Mouse (Mus musculus): ENCODE data around the gene 1700061G19Rik. TPM values are rescaled to one million over a fixed set of nuclear protein-coding genes. Genes with fewer than 3 reads are reported as not detected.

Gene 1700061G19Rik
- 0.09 and 0.19 TPM in 2 replicates for polyA plus RNA-seq (2012; rRNA removed; ENCODE audit: low replicate concordance)

GRCm38 (mm10) chr17:56874936-56875651 lies at the start of gene 1700061G19Rik:
Gene 1700061G19Rik, plus strand, starts transcription at chr17:56875477.

GRCm38 (mm10) chr17:56830411-56831110 lies 44.7 kb upstream of the 1700061G19Rik start, which contains the start of gene Rfx2:
Gene Rfx2, minus strand, starts transcription at chr17:56831013.

GRCm38 (mm10) chr17:56874237-56874636 lies 1.0 kb upstream of the 1700061G19Rik start, which contains the start of gene Acsbg2:
Gene Acsbg2, minus strand, starts transcription at chr17:56874447.

GRCm38 (mm10) chr17:56935363-56936131 lies 60.3 kb downstream of the 1700061G19Rik start, which contains the start of gene Mllt1:
Gene Mllt1, minus strand, starts transcription at chr17:56935415.

Other genes starting within 250 kb of the 1700061G19Rik start
- 89.6 and 94.0 TPM in 2 replicates for gene Lonp1, start 248.6 kb upstream of the 1700061G19Rik start, polyA plus RNA-seq (2012; rRNA removed; ENCODE audit: low replicate concordance)
- gene Catsperd, start 247.3 kb upstream of the 1700061G19Rik start, polyA plus RNA-seq (2012; rRNA removed; ENCODE audit: low replicate concordance) = 0.10 and 0.91 TPM in 2 replicates
- gene Ranbp3, start 202.2 kb upstream of the 1700061G19Rik start, polyA plus RNA-seq (2012; rRNA removed; ENCODE audit: low replicate concordance) = 65.2 and 115 TPM in 2 replicates
- 611 and 638 TPM in 2 replicates for gene Ndufa11, start 157.7 kb upstream of the 1700061G19Rik start, polyA plus RNA-seq (2012; rRNA removed; ENCODE audit: low replicate concordance)
- 26.0 and 39.8 TPM in 2 replicates for gene Vmac, start 157.5 kb upstream of the 1700061G19Rik start, polyA plus RNA-seq (2012; rRNA removed; ENCODE audit: low replicate concordance)
- 2.3 and 32.0 TPM in 2 replicates for gene Nrtn, start 117.9 kb upstream of the 1700061G19Rik start, polyA plus RNA-seq (2012; rRNA removed; ENCODE audit: low replicate concordance)
- gene Dus3l, start 110.7 kb upstream of the 1700061G19Rik start, polyA plus RNA-seq (2012; rRNA removed; ENCODE audit: low replicate concordance) = 49.9 and 90.2 TPM in 2 replicates
- gene Prr22, start 105.2 kb upstream of the 1700061G19Rik start, polyA plus RNA-seq (2012; rRNA removed; ENCODE audit: low replicate concordance) = 0.83 and 2.1 TPM in 2 replicates
- gene Rfx2, start 44.5 kb upstream of the 1700061G19Rik start, polyA plus RNA-seq (2012; rRNA removed; ENCODE audit: low replicate concordance) = 13.1 and 38.2 TPM in 2 replicates
- gene Acsbg2, start 1.0 kb upstream of the 1700061G19Rik start, polyA plus RNA-seq (2012; rRNA removed; ENCODE audit: low replicate concordance) = not detected in 2 replicates
- 39.4 and 72.8 TPM in 2 replicates for gene Mllt1, start 59.9 kb downstream of the 1700061G19Rik start, polyA plus RNA-seq (2012; rRNA removed; ENCODE audit: low replicate concordance)
- 0.09 TPM in 1 of 2 replicates, not detected in the other for gene Acer1, start 106.6 kb downstream of the 1700061G19Rik start, polyA plus RNA-seq (2012; rRNA removed; ENCODE audit: low replicate concordance)
- 192 and 198 TPM in 2 replicates for gene Clpp, start 114.8 kb downstream of the 1700061G19Rik start, polyA plus RNA-seq (2012; rRNA removed; ENCODE audit: low replicate concordance)
- 27.3 and 34.3 TPM in 2 replicates for gene Alkbh7, start 121.9 kb downstream of the 1700061G19Rik start, polyA plus RNA-seq (2012; rRNA removed; ENCODE audit: low replicate concordance)
- gene Pspn, start 124.5 kb downstream of the 1700061G19Rik start, polyA plus RNA-seq (2012; rRNA removed; ENCODE audit: low replicate concordance) = not detected in 2 replicates
- gene Gtf2f1, start 135.8 kb downstream of the 1700061G19Rik start, polyA plus RNA-seq (2012; rRNA removed; ENCODE audit: low replicate concordance) = 22.9 and 36.9 TPM in 2 replicates
- gene Gm17949, start 136.0 kb downstream of the 1700061G19Rik start, polyA plus RNA-seq (2012; rRNA removed; ENCODE audit: low replicate concordance) = 0.19 TPM in 1 of 2 replicates, not detected in the other
- 47.4 and 97.3 TPM in 2 replicates for gene Khsrp, start 156.0 kb downstream of the 1700061G19Rik start, polyA plus RNA-seq (2012; rRNA removed; ENCODE audit: low replicate concordance)
- 0.45 TPM in 1 of 2 replicates, not detected in the other for gene Slc25a41, start 166.2 kb downstream of the 1700061G19Rik start, polyA plus RNA-seq (2012; rRNA removed; ENCODE audit: low replicate concordance)
- 0.86 and 20.5 TPM in 2 replicates for gene Crb3, start 183.6 kb downstream of the 1700061G19Rik start, polyA plus RNA-seq (2012; rRNA removed; ENCODE audit: low replicate concordance)
- gene Slc25a23, start 184.4 kb downstream of the 1700061G19Rik start, polyA plus RNA-seq (2012; rRNA removed; ENCODE audit: low replicate concordance) = 95.0 and 96.1 TPM in 2 replicates
- gene Dennd1c, start 203.0 kb downstream of the 1700061G19Rik start, polyA plus RNA-seq (2012; rRNA removed; ENCODE audit: low replicate concordance) = 10.5 and 12.6 TPM in 2 replicates
- gene Tubb4a, start 212.3 kb downstream of the 1700061G19Rik start, polyA plus RNA-seq (2012; rRNA removed; ENCODE audit: low replicate concordance) = 6.0 and 22.0 TPM in 2 replicates
- gene Tnfsf9, start 229.8 kb downstream of the 1700061G19Rik start, polyA plus RNA-seq (2012; rRNA removed; ENCODE audit: low replicate concordance) = 2.0 and 5.2 TPM in 2 replicates